Mouse (Mus musculus) bone marrow macrophage, adult 2 months (primary cell): Measurements from ENCODE around the gene Hjurp. TPM values are rescaled to one million over a fixed set of nuclear protein-coding genes. Genes with fewer than 3 reads are reported as not detected.

Source experiments
- H3K27ac ChIP-seq: 2 replicates; pipeline ENCODE4 v1.5.1; 2012; ENCODE audit warnings: low read depth, low read length; ENCODE audit not compliant: insufficient read depth
- H3K4me1 ChIP-seq: 2 replicates; pipeline ENCODE4 v1.6.1; 2012; ENCODE audit warnings: low read length; ENCODE audit not compliant: control insufficient read depth, insufficient read depth
- H3K4me3 ChIP-seq: 2 replicates; pipeline ENCODE4 v1.5.1; 2012; ENCODE audit warnings: mild to moderate bottlenecking, low read length, moderate library complexity; ENCODE audit not compliant: insufficient read depth
- CTCF ChIP-seq: IDR thresholded peaks from 2 replicates; pipeline ENCODE4 v1.5.1; 2012; ENCODE audit warnings: low read depth, mild to moderate bottlenecking, low read length, moderate library complexity
- POLR2A ChIP-seq: IDR thresholded peaks from 2 replicates; pipeline ENCODE4 v1.6.1; 2012; ENCODE audit warnings: mild to moderate bottlenecking, low read depth, low read length, borderline replicate concordance
- polyA plus RNA-seq: library from polyadenylated mRNA; stranded (reverse); fragments of >200 nt; gene quantifications from 2 replicates; pipeline ENCODE4 v1.2.4, GENCODE M21; 2012; ENCODE audit not compliant: missing spikeins, insufficient read depth, insufficient read length

Gene Hjurp
- polyA plus RNA-seq, 1 experiment: 69.1 TPM

- H3K4me3 ChIP-seq: no peak overlapping the region
- no peak for TF ChIP-seq POLR2A
- no peak for TF ChIP-seq CTCF
- no peak overlapping the region for H3K27ac ChIP-seq
- peaks cover 21% of the 10 kb centered on the region for H3K4me1 ChIP-seq
These were observed 2.7 kb upstream of the Hjurp start for GRCm38 (mm10) chr1:88280006-88280690.

GRCm38 (mm10) chr1:88279111-88280005 lies 1.9 kb upstream of the Hjurp start:
- H3K4me3 ChIP-seq: no peak overlapping the region
- TF ChIP-seq POLR2A (no peak), CTCF (no peak)
- peaks cover 21% of the 10 kb centered on the region for H3K4me1 ChIP-seq
- H3K27ac ChIP-seq: no peak overlapping the region

- peaks cover 17% of the 10 kb centered on the region for H3K4me1 ChIP-seq
- no peak overlapping the region for H3K27ac ChIP-seq
- peak overlapping the region; percentile 65 for H3K4me3 ChIP-seq
- TF ChIP-seq POLR2A: no peak
- no peak for TF ChIP-seq CTCF
These were observed 532 bp upstream of the Hjurp start for GRCm38 (mm10) chr1:88277818-88278511.

GRCm38 (mm10) chr1:88276524-88277097 lies 822 bp downstream of the Hjurp start:
- H3K27ac ChIP-seq: peak overlapping the region; percentile 45
- peaks cover 17% of the 10 kb centered on the region for H3K4me1 ChIP-seq
- TF ChIP-seq CTCF (no peak), POLR2A (no peak)
- peak overlapping the region; percentile 65 for H3K4me3 ChIP-seq

GRCm38 (mm10) chr1:88275698-88276523 lies 1.5 kb downstream of the Hjurp start:
- Histone ChIP-seq H3K4me3 (peak overlapping the region; percentile 65), H3K27ac (no peak overlapping the region), H3K4me1 (peaks cover 17% of the 10 kb centered on the region)
- no peak for TF ChIP-seq POLR2A
- TF ChIP-seq CTCF: no peak

- H3K4me3 ChIP-seq: no peak overlapping the region
- H3K4me1 ChIP-seq: peaks cover 17% of the 10 kb centered on the region
- H3K27ac ChIP-seq: no peak overlapping the region
- TF ChIP-seq POLR2A: no peak
- no peak for TF ChIP-seq CTCF
These were observed 2.3 kb downstream of the Hjurp start for GRCm38 (mm10) chr1:88275078-88275680.

- TF ChIP-seq POLR2A: no peak
- TF ChIP-seq CTCF: no peak
- peaks cover 17% of the 10 kb centered on the region for H3K4me1 ChIP-seq
- H3K27ac ChIP-seq: no peak overlapping the region
- H3K4me3 ChIP-seq: no peak overlapping the region
These were observed 2.9 kb downstream of the Hjurp start for GRCm38 (mm10) chr1:88274371-88275077.

GRCm38 (mm10) chr1:88273832-88274231 lies 3.6 kb downstream of the Hjurp start:
- Histone ChIP-seq H3K27ac (no peak overlapping the region), H3K4me1 (peaks cover 12% of the 10 kb centered on the region), H3K4me3 (no peak overlapping the region)
- no peak for TF ChIP-seq POLR2A
- TF ChIP-seq CTCF: no peak
